Mouse (Mus musculus): ENCODE data around the gene Mutyh.
"Not testable (repeated sequence)": the region's sequence is repeated elsewhere in the genome, so short reads cannot be mapped to it uniquely, and the experiment has no call there.

Mutyh gene

GRCm38 (mm10) chr4:116820902-116821693, 13.6 kb downstream of the Mutyh start:
- peak; percentile 63 for DNase-seq

GRCm38 (mm10) chr4:116821694-116822016, 14.1 kb downstream of the Mutyh start, which contains the start of gene Hpdl:
Gene Hpdl, minus strand, starts transcription at chr4:116821707.
- no peak for DNase-seq

GRCm38 (mm10) chr4:116824541-116825004, 17.1 kb downstream of the Mutyh start:
- peak; percentile 70 for DNase-seq

- DNase-seq, result no peak
Measured at GRCm38 (mm10) chr4:116827819-116828218, 20.3 kb downstream of the Mutyh start.

GRCm38 (mm10) chr4:116829364-116830069, 22.0 kb downstream of the Mutyh start:
- DNase-seq, result no peak

GRCm38 (mm10) chr4:116830070-116830368, 22.5 kb downstream of the Mutyh start:
- DNase-seq, result no peak

GRCm38 (mm10) chr4:116838999-116839398, 31.5 kb downstream of the Mutyh start:
- no peak for DNase-seq

- DNase-seq, result not testable (repeated sequence)
Measured at GRCm38 (mm10) chr4:116840096-116840495, 32.6 kb downstream of the Mutyh start.

GRCm38 (mm10) chr4:116840841-116841240, 33.3 kb downstream of the Mutyh start:
- DNase-seq, result no peak

GRCm38 (mm10) chr4:116844324-116844723, 36.8 kb downstream of the Mutyh start:
- no peak for DNase-seq

- DNase-seq, result no peak
Measured at GRCm38 (mm10) chr4:116849901-116850300, 42.4 kb downstream of the Mutyh start.

GRCm38 (mm10) chr4:116854286-116854685, 46.8 kb downstream of the Mutyh start:
- no peak for DNase-seq

- no peak for DNase-seq
Measured at GRCm38 (mm10) chr4:116857203-116857602, 49.7 kb downstream of the Mutyh start.

- no peak for DNase-seq
Measured at GRCm38 (mm10) chr4:116859711-116860110, 52.2 kb downstream of the Mutyh start.

- DNase-seq, result no peak
Measured at GRCm38 (mm10) chr4:116862023-116862422, 54.5 kb downstream of the Mutyh start.

Data from cerebellum, adult 11 months (tissue).